Mouse (Mus musculus) megakaryocyte, embryonic 14.5 days (primary cell): ENCODE measurements around the gene Ahdc1. TPM values are rescaled to one million over a fixed set of nuclear protein-coding genes. Genes with fewer than 3 reads are reported as not detected.
A peak's percentile ranks its signal among the peaks of the same experiment; 100 is the strongest.
"Not testable (repeated sequence)": the region's sequence is repeated elsewhere in the genome, so short reads cannot be mapped to it uniquely, and the experiment has no call there.

Experiments used
- H3K27me3 ChIP-seq: replicated peaks from 2 replicates; pipeline ENCODE3; 2012; ENCODE audit warnings: inconsistent platforms
- H3K36me3 ChIP-seq: replicated peaks from 2 replicates; pipeline ENCODE3; 2012; ENCODE audit warnings: low read length, inconsistent platforms, mixed read lengths
- H3K4me1 ChIP-seq: 2 replicates; pipeline ENCODE4 v1.6.1; 2012; ENCODE audit warnings: inconsistent platforms
- H3K4me3 ChIP-seq: replicated peaks from 2 replicates; pipeline ENCODE3; 2012; ENCODE audit warnings: moderate library complexity, mild to moderate bottlenecking, inconsistent platforms
- H3K9me3 ChIP-seq: 2 replicates; pipeline ENCODE4 v1.6.1; 2012; ENCODE audit warnings: inconsistent platforms
- FLI1 ChIP-seq: IDR thresholded peaks from 2 replicates; pipeline ENCODE4 v1.6.1; 2012; ENCODE audit warnings: low read length, inconsistent platforms, mixed read lengths
- GATA1 ChIP-seq: IDR thresholded peaks from 3 replicates; pipeline ENCODE4 v1.6.1; 2012; ENCODE audit warnings: mixed read lengths, low read length, inconsistent platforms, borderline replicate concordance
- polyA plus RNA-seq: library from polyadenylated mRNA; stranded (reverse); fragments of >175 nt; gene quantifications from 2 replicates; pipeline ENCODE4 v1.2.3, GENCODE M21; 2012; ENCODE audit warnings: low replicate concordance; ENCODE audit not compliant: insufficient read depth

Gene Ahdc1
- polyA plus RNA-seq, 1 experiment: 42.4 TPM

DNA sequence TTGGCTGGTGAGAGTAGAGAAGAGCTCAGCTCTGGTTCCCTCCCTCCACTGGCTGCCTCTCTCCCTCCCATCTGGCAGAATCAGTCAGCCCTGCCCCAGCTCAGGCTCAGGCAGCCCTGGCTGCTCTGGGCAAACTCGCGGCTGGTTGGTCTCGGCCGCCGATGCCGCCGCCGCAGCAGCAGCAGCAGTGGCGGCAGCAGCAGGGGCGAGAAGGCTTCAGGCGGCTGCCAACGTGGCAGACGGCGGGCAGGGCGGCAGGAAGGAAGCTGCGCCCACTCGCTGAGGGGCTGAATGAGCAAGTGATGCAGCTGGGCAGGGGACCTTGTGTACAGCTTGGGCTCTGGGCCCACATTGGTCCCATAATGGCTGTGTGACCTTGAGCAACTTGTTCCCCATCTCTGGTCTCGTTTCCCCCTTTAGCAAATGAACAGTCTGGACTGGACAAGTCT lies 81.4 kb downstream of the Ahdc1 start:
- TF ChIP-seq GATA1 (no peak), FLI1 (no peak)
- Histone ChIP-seq H3K4me3 (peak overlapping the region; percentile 87), H3K27me3 (peaks cover 58% of the 10 kb centered on the region), H3K4me1 (peaks cover 68% of the 10 kb centered on the region), H3K9me3 (no peaks in the 10 kb centered on the region), H3K36me3 (no peaks in the 10 kb centered on the region)

DNA sequence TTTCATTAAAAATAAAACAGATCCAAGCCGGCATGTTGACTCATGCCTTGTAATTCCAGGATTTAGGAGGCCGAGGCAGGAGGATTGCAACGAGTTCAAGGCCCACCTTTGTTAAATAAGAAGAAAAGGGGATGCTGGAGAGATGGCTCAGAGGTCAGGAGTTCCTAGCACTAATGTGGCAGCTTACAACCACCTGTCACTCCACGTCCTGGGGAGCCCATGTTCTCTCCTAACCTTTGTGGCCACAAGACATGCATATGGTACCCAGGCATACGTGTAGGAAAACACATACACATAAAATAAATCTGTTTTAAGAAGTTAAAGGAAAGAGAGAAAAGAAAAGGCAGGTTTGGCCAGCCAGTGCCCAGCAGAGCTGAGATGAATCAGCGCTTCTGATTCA lies 82.0 kb downstream of the Ahdc1 start:
- Histone ChIP-seq H3K4me3 (no peak overlapping the region), H3K27me3 (peaks cover 56% of the 10 kb centered on the region), H3K4me1 (peaks cover 62% of the 10 kb centered on the region), H3K36me3 (no peaks in the 10 kb centered on the region), H3K9me3 (no peaks in the 10 kb centered on the region)
- TF ChIP-seq FLI1 (no peak), GATA1 (no peak)

DNA sequence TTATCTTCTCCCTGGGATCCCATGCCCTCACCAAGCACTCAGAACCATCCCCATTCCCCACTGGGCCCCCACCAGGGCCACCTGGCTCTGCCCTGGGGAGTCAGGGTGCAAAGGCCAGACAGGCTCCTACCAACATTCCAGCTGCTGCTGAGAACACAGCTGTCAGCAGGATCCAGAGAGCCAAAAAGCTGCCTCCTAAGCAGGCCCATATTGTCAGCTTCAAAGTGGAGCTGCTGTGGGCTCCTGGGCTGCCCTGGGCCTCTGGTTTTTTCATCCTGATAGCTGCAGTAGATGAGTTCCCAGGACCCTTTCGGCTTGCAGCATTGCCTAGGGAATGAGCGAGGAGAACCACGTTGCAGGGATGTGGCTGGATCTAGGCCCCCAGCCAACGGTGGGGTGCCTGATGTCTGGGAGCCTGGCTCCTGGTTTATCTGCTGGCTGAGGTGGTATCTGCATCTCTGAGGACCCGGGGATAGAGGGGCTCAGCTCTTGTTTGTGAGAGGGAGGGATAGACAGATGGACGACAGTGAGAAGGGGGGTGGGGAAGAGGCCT lies 82.5 kb downstream of the Ahdc1 start:
- Histone ChIP-seq H3K36me3 (no peaks in the 10 kb centered on the region), H3K4me1 (peaks cover 61% of the 10 kb centered on the region), H3K4me3 (no peak overlapping the region), H3K9me3 (no peaks in the 10 kb centered on the region), H3K27me3 (peaks cover 56% of the 10 kb centered on the region)
- TF ChIP-seq FLI1: no peak
- no peak for TF ChIP-seq GATA1

DNA sequence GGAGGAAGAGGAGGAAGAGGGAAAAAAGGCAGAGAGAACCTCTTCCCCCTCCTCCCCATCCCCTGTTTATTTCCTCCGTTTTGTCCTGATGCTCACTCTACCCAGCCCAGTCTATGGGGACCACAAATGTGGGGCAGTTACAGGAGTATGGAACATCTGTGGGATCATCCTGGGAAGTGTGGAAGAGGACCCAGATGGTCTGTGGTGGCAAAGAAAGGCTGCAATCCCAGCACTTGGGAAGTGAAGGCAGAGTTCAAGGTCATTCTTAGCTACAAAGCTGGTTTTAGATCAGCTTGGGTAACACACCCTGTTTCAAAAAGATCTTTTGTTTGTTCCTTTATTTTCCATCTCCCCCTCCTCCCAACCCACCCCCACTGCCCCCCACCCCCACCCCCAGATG lies 83.2 kb downstream of the Ahdc1 start:
- TF ChIP-seq FLI1 (no peak), GATA1 (no peak)
- Histone ChIP-seq H3K27me3 (peaks cover 54% of the 10 kb centered on the region), H3K4me1 (peaks cover 60% of the 10 kb centered on the region), H3K36me3 (no peaks in the 10 kb centered on the region), H3K9me3 (no peaks in the 10 kb centered on the region), H3K4me3 (no peak overlapping the region)

DNA sequence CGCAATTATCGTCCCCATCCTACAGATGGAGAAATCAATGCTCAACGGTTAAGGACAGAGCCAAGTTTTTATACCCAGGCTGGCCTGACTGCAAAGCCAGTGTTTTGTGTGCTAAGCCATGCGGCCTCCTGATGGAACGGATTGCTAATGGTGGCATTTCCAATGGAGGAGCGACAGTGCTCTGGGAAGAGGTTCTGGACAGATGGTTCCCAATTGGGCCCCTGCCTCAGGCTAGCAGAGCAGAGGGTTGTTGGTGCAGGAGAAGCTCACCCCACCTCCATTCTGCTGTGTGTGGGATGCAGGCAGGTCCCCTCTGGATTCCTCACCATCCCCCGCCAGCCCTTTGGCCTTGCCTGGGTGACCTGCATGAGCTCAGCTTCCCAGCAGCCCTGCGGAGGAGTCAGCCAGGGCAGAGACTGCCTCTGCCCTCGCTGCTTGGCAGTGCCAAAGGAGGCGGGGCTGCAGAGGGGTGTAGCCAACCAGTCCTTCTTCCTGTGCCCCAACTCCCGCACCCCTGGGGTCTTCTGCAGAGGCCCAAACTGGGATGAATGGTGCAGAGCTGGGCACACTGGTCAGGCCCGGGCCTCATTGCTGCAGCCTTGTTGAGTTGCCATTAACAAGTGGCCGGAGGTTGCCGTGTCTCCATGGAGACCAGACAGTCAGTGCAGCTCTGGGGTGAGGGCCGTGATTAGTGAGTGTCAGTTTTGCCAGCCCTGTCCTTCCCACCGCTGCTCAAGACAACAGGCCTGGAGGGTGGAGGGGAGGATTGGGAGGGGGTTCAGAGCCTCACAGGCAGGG lies 84.1 kb downstream of the Ahdc1 start:
- no peak for TF ChIP-seq FLI1
- no peak for TF ChIP-seq GATA1
- H3K4me1 ChIP-seq: peaks cover 51% of the 10 kb centered on the region
- H3K36me3 ChIP-seq: no peaks in the 10 kb centered on the region
- no peak overlapping the region for H3K4me3 ChIP-seq
- H3K9me3 ChIP-seq: no peaks in the 10 kb centered on the region
- H3K27me3 ChIP-seq: peaks cover 45% of the 10 kb centered on the region

DNA sequence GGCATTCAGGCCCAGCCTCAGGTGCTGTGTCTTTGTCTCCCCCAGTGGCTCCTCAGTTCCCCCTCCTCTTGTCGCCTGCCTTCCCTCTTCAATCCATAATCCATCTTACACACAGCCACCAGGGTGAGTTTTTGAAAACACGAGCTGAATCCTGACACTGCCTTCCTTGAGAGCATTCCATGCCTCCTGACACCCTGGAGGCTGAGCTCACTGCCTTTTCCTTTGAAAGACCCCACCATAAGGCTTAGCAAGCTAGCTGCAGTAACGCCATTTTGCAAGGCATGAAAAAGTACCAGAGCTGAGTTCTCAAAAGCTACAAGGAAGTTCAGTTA lies 84.6 kb downstream of the Ahdc1 start:
- H3K4me3 ChIP-seq, H3K36me3 ChIP-seq, H3K9me3 ChIP-seq: not testable (repeated sequence)
- Histone ChIP-seq H3K4me1 (peaks cover 46% of the 10 kb centered on the region), H3K27me3 (peaks cover 42% of the 10 kb centered on the region)

DNA sequence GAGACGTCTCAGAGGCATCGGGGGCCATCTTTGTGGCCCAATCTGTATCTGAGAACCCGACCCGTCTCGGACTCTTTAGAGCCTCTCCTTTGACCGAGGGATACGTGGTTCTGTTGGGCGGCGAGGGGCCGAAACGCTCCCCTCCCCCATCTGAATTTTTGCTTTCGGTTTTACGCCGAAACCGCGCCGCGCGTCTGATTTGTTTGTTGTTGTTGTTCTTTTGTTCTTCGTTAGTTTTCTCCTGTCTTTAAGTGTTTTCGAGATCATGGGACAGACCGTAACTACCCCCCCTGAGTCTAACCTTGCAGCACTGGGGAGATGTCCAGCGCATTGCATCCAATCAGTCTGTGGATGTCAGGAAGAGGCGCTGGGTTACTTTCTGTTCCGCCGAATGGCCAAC lies 85.6 kb downstream of the Ahdc1 start:
- not testable (repeated sequence) for H3K4me3 ChIP-seq
- H3K4me1 ChIP-seq: peaks cover 36% of the 10 kb centered on the region

DNA sequence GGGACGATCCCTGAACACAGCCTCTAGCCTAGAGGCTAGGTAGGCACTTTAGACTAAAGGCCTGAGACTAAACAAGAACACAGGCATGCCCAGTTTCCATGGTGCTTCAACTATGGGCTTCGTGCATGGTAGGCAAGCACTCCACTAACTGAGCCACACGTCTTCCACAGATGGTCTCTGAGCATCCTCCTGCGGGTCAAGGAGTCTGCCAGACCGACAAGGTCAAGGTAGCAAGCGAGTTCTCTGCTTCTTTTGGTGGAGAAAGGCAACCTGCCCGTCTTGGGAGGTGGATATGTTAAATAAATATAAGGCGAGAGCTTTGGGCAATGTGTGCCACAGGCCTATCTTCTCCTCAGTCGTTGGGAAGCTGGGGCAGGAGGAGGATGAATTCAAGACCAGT lies 90.7 kb downstream of the Ahdc1 start:
- no peak for TF ChIP-seq FLI1
- TF ChIP-seq GATA1: no peak
- no peak overlapping the region for H3K4me3 ChIP-seq
- H3K27me3 ChIP-seq: peaks cover 14% of the 10 kb centered on the region
- no peaks in the 10 kb centered on the region for H3K36me3 ChIP-seq
- no peaks in the 10 kb centered on the region; the same call in 1 of the 2 replicates for H3K9me3 ChIP-seq
- H3K4me1 ChIP-seq: peaks cover 14% of the 10 kb centered on the region

More for the DNA sequence above, 85.6 kb downstream of the Ahdc1 start:
- H3K27me3 ChIP-seq: peaks cover 34% of the 10 kb centered on the region
- not testable (repeated sequence) for H3K9me3 ChIP-seq, H3K36me3 ChIP-seq

DNA sequence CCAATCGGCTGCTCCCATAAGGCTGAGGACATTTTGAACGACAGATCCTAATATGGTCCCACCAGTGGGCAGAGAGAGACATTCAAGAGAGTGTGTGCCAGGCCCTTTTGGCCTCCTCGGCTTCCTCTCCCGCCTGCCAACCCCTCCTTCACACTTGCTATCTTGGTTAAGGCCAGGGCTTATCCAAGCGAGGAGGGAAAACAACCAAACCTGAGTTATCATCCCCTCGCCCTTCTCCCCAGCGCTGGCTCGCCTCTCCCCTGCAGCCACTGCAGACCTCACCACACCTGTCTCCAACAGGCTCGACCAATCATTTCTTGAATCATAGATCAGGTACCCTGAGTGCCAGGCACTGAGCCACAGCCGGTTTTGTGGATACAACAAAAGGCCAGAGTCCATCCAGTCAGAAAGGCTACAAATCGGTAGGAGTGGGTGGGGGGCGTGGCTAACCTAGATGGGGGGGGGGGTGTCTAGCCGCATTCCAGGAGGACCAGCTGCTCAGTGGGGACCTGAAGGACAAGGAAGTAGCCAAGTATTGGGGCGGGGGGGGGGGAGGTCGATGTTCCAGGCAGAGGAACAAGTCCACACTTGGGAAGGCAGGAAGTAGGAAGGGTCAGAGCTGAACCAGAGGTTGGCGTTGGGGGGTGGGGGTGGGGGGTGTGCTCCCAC lies 92.6 kb downstream of the Ahdc1 start:
- no peak overlapping the region for H3K4me3 ChIP-seq
- H3K27me3 ChIP-seq: peaks cover 14% of the 10 kb centered on the region
- H3K36me3 ChIP-seq: no peaks in the 10 kb centered on the region
- no peaks in the 10 kb centered on the region; the same call in 1 of the 2 replicates for H3K9me3 ChIP-seq
- peaks cover 29% of the 10 kb centered on the region for H3K4me1 ChIP-seq
- TF ChIP-seq GATA1 (no peak), FLI1 (no peak)

DNA sequence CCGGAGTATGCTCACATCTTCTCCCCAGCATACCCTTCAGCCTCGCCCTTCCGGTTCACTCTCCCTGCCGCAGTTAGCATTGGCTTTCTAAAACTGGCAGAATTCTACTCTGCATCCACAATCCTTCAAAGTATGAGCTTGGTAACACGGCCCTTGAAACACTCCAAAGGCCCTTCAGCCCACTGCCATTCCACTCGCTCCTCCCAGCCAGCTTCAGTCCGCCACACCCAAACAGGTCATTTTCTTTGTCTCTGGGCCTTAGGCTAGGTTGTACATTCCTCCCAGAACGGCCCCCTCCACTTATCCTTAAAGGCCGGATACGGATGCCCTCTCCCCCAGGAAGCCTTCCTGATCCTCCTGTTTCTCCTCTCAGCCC lies 93.1 kb downstream of the Ahdc1 start:
- H3K4me3 ChIP-seq: no peak overlapping the region
- H3K4me1 ChIP-seq: peaks cover 34% of the 10 kb centered on the region
- H3K36me3 ChIP-seq: no peaks in the 10 kb centered on the region
- peaks cover 14% of the 10 kb centered on the region for H3K27me3 ChIP-seq
- H3K9me3 ChIP-seq: no peaks in the 10 kb centered on the region; the same call in 1 of the 2 replicates
- TF ChIP-seq FLI1 (no peak), GATA1 (no peak)
